Mouse (Mus musculus) midbrain, embryonic 14.5 days (tissue): ENCODE measurements around the gene Etfdh. TPM values are rescaled to one million over a fixed set of nuclear protein-coding genes. Genes with fewer than 3 reads are reported as not detected.

ENCODE experiments used
- ATAC-seq: fragments of 200-750 bp; cut with Nextera tagmentation; 2 replicates; pipeline ENCODE4 v1.8.0; 2017; ENCODE audit warnings: moderate number of reproducible peaks, moderate library complexity; ENCODE audit not compliant: low FRiP score, low TSS enrichment
- DNase-seq: peaks from one replicate; pipeline ENCODE4 v3.0.0-alpha.2; 2015
- H3K27ac ChIP-seq: fragments of 300-500 bp; sonication (generic); replicated peaks from 2 replicates; pipeline ENCODE4 v1.5.1; 2014; ENCODE audit warnings: mild to moderate bottlenecking, low read depth, low read length, moderate library complexity
- H3K27me3 ChIP-seq: fragments of 300-500 bp; sonication (generic); 2 replicates; pipeline ENCODE4 v1.6.1; 2014; ENCODE audit warnings: low read length, control low read depth, mixed read lengths; ENCODE audit not compliant: control insufficient read depth, insufficient read depth
- H3K36me3 ChIP-seq: fragments of 300-500 bp; sonication (generic); 2 replicates; pipeline ENCODE4 v1.6.1; 2014; ENCODE audit warnings: low read length, control low read depth; ENCODE audit not compliant: control insufficient read depth, insufficient read depth
- H3K4me1 ChIP-seq: fragments of 300-500 bp; sonication (generic); 2 replicates; pipeline ENCODE4 v1.6.1; 2014; ENCODE audit warnings: mild to moderate bottlenecking, antibody characterized with exemption, low read length, control low read depth; ENCODE audit not compliant: control insufficient read depth, insufficient read depth
- H3K4me2 ChIP-seq: fragments of 300-500 bp; sonication (generic); 2 replicates; pipeline ENCODE4 v1.6.1; 2014; ENCODE audit warnings: mild to moderate bottlenecking, low read length, moderate library complexity
- H3K4me3 ChIP-seq: fragments of 300-500 bp; sonication (generic); replicated peaks from 2 replicates; pipeline ENCODE4 v1.5.1; 2014; ENCODE audit warnings: low read depth, low read length
- H3K9ac ChIP-seq: fragments of 300-500 bp; sonication (generic); replicated peaks from 2 replicates; pipeline ENCODE4 v1.6.1; 2014; ENCODE audit warnings: mild to moderate bottlenecking, low read length, moderate library complexity
- H3K9me3 ChIP-seq: fragments of 300-500 bp; sonication (generic); 2 replicates; pipeline ENCODE4 v1.6.1; 2016; ENCODE audit warnings: low read length, control low read depth, mixed read lengths; ENCODE audit not compliant: control insufficient read depth
- WGBS: fragments of 180-500 bp; shearing (Covaris S2); extraction: QIAGEN DNeasy Blood & Tissue Kit; methylation state at CpG from one replicate; pipeline ENCODE4 v1.1.7; 2014; 5-methylcytosine and 5-hydroxymethylcytosine counted together
- polyA plus RNA-seq: library from polyadenylated mRNA; unstranded; fragments of >200 nt; fragmentation: Nextera tagmentation; extraction: Ambion mirVana; gene quantifications from 2 replicates; pipeline ENCODE4 v1.2.1, GENCODE M21; 2014

Gene Etfdh
- polyA plus RNA-seq, 1 experiment from 2014 or later = 44.7 TPM

- H3K27ac ChIP-seq = no peak overlapping the region
- no peaks in the 10 kb centered on the region for H3K9me3 ChIP-seq
- no peak for DNase-seq
- H3K9ac ChIP-seq = no peak overlapping the region
- no peak for ATAC-seq
- 85% methylated on average over 2 of the region's 2 CpGs for WGBS
- H3K4me1 ChIP-seq = peaks cover 12% of the 10 kb centered on the region
- no peak overlapping the region for H3K4me3 ChIP-seq
- no peak overlapping the region for H3K4me2 ChIP-seq
- H3K27me3 ChIP-seq = no peaks in the 10 kb centered on the region
- no peaks in the 10 kb centered on the region for H3K36me3 ChIP-seq
Observed at GRCm38 (mm10) chr3:79563511-79563910, 65.8 kb downstream of the Etfdh start.

GRCm38 (mm10) chr3:79561784-79562715 is 67.2 kb downstream of the Etfdh start:
- no peaks in the 10 kb centered on the region for H3K36me3 ChIP-seq
- ATAC-seq (no peak), DNase-seq (no peak)
- H3K4me2 ChIP-seq = no peak overlapping the region
- no peaks in the 10 kb centered on the region for H3K27me3 ChIP-seq
- H3K9me3 ChIP-seq = no peaks in the 10 kb centered on the region
- H3K27ac ChIP-seq = no peak overlapping the region
- no peak overlapping the region for H3K9ac ChIP-seq
- 81% methylated on average over 10 of the region's 10 CpGs for WGBS
- no peak overlapping the region for H3K4me3 ChIP-seq
- peaks cover 12% of the 10 kb centered on the region for H3K4me1 ChIP-seq

- H3K4me2 ChIP-seq = no peak overlapping the region
- H3K9ac ChIP-seq = no peak overlapping the region
- no peaks in the 10 kb centered on the region for H3K27me3 ChIP-seq
- H3K36me3 ChIP-seq = no peaks in the 10 kb centered on the region
- no peak overlapping the region for H3K4me3 ChIP-seq
- 97% methylated on average over 6 of the region's 6 CpGs for WGBS
- H3K4me1 ChIP-seq = peaks cover 5% of the 10 kb centered on the region; the same call in 1 of the 2 replicates
- no peak overlapping the region for H3K27ac ChIP-seq
- no peak for ATAC-seq
- no peak for DNase-seq
- no peaks in the 10 kb centered on the region for H3K9me3 ChIP-seq
Observed at GRCm38 (mm10) chr3:79560555-79560954, 68.7 kb downstream of the Etfdh start.

GRCm38 (mm10) chr3:79559773-79560045 is 69.6 kb downstream of the Etfdh start:
- 93% methylated on average over 5 of the region's 5 CpGs for WGBS
- no peak overlapping the region for H3K9ac ChIP-seq
- no peaks in the 10 kb centered on the region for H3K27me3 ChIP-seq
- H3K4me1 ChIP-seq = peaks cover under 1% of the 10 kb centered on the region; the same call in 1 of the 2 replicates
- no peaks in the 10 kb centered on the region for H3K9me3 ChIP-seq
- ATAC-seq (no peak), DNase-seq (no peak)
- no peak overlapping the region for H3K4me3 ChIP-seq
- H3K36me3 ChIP-seq = no peaks in the 10 kb centered on the region
- H3K27ac ChIP-seq = no peak overlapping the region
- no peak overlapping the region for H3K4me2 ChIP-seq

- DNase-seq = peak; percentile 28
- no peak overlapping the region for H3K9ac ChIP-seq
- H3K27me3 ChIP-seq = no peaks in the 10 kb centered on the region
- no peak for ATAC-seq
- WGBS = 85% methylated on average over 9 of the region's 9 CpGs
- H3K4me2 ChIP-seq = no peak overlapping the region
- no peak overlapping the region for H3K27ac ChIP-seq
- no peak overlapping the region for H3K4me3 ChIP-seq
- H3K36me3 ChIP-seq = no peaks in the 10 kb centered on the region
- no peaks in the 10 kb centered on the region for H3K9me3 ChIP-seq
- H3K4me1 ChIP-seq = no peaks in the 10 kb centered on the region
Observed at GRCm38 (mm10) chr3:79559021-79559772, 70.1 kb downstream of the Etfdh start.

GRCm38 (mm10) chr3:79555061-79555460 is 74.2 kb downstream of the Etfdh start:
- no peak overlapping the region for H3K9ac ChIP-seq
- H3K4me2 ChIP-seq = no peak overlapping the region
- ATAC-seq (no peak), DNase-seq (no peak)
- H3K27me3 ChIP-seq = no peaks in the 10 kb centered on the region
- H3K9me3 ChIP-seq = no peaks in the 10 kb centered on the region
- no peaks in the 10 kb centered on the region for H3K36me3 ChIP-seq
- 96% methylated on average over 6 of the region's 6 CpGs for WGBS
- H3K4me1 ChIP-seq = no peaks in the 10 kb centered on the region
- no peak overlapping the region for H3K27ac ChIP-seq
- H3K4me3 ChIP-seq = no peak overlapping the region

Other genes with a start within 250 kb of the Etfdh start
- gene Fnip2, start 61.7 kb downstream of the Etfdh start, polyA plus RNA-seq = 7.7 and 8.0 TPM in 2 replicates
- gene Ppid, start 38.2 kb downstream of the Etfdh start, polyA plus RNA-seq = 126 and 157 TPM in 2 replicates
- 6.1 and 7.3 TPM in 2 replicates for gene 4930579G24Rik, start 421 bp downstream of the Etfdh start, polyA plus RNA-seq
- gene Rxfp1, start 108.4 kb upstream of the Etfdh start, polyA plus RNA-seq = not detected in 2 replicates
- gene Tmem144, start 223.3 kb upstream of the Etfdh start, polyA plus RNA-seq = 0.39 and 0.97 TPM in 2 replicates